Mouse (Mus musculus) common myeloid progenitor, adult 5-6 weeks (primary cell): ENCODE measurements at regions not wholly inside any gene's neighbourhood (a gene's known extent, or its start where the extent isn't known, plus 50 kb on each side); places are given as distances from the start of the nearest gene placed in this dataset.

ENCODE experiments used
- ATAC-seq: replicated peaks from 2 replicates; pipeline ENCODE4 v1.8.0; 2016; ENCODE audit warnings: low read depth, mild to moderate bottlenecking, moderate TSS enrichment, inconsistent platforms; ENCODE audit not compliant: poor library complexity, severe bottlenecking

GRCm38 (mm10) chr10:31076948-31077347 is 234.3 kb upstream of the Hey2 start:
- ATAC-seq: no peak

GRCm38 (mm10) chr10:31076415-31076814 is 233.8 kb upstream of the Hey2 start:
- ATAC-seq: no peak

GRCm38 (mm10) chr10:31074004-31074645 is 231.5 kb upstream of the Hey2 start:
- ATAC-seq: no peak

GRCm38 (mm10) chr10:31068668-31069223 is 226.1 kb upstream of the Hey2 start:
- no peak for ATAC-seq

GRCm38 (mm10) chr10:31062732-31063131 is 220.1 kb upstream of the Hey2 start:
- peak; percentile 18; the same call in 1 of the 2 replicates for ATAC-seq

- ATAC-seq: no peak
Measured at GRCm38 (mm10) chr10:31053260-31053659, 210.7 kb upstream of the Hey2 start.

- no peak for ATAC-seq
Measured at GRCm38 (mm10) chr10:31051222-31051621, 208.6 kb upstream of the Hey2 start.

GRCm38 (mm10) chr10:31049352-31049751 is 206.8 kb upstream of the Hey2 start:
- no peak for ATAC-seq

- no peak for ATAC-seq
Measured at GRCm38 (mm10) chr10:31035611-31036010, 193.0 kb upstream of the Hey2 start.

GRCm38 (mm10) chr10:31034782-31035181 is 192.2 kb upstream of the Hey2 start:
- no peak for ATAC-seq

GRCm38 (mm10) chr10:31030676-31031075 is 188.1 kb upstream of the Hey2 start:
- ATAC-seq: no peak

- ATAC-seq: no peak
Measured at GRCm38 (mm10) chr10:31026440-31026839, 183.8 kb upstream of the Hey2 start.

GRCm38 (mm10) chr10:31012669-31013358 is 170.2 kb upstream of the Hey2 start:
- peak; percentile 90 for ATAC-seq

- ATAC-seq: no peak
Measured at GRCm38 (mm10) chr10:31009955-31010254, 167.3 kb upstream of the Hey2 start.

GRCm38 (mm10) chr10:31009128-31009954 is 166.7 kb upstream of the Hey2 start:
- ATAC-seq: no peak

- no peak for ATAC-seq
Measured at GRCm38 (mm10) chr10:30998163-30998944, 155.8 kb upstream of the Hey2 start.

- no peak for ATAC-seq
Measured at GRCm38 (mm10) chr10:30992167-30992566, 149.6 kb upstream of the Hey2 start.

- ATAC-seq: no peak
Measured at GRCm38 (mm10) chr10:30980279-30980968, 137.8 kb upstream of the Hey2 start.

GRCm38 (mm10) chr10:30979766-30980165 is 137.2 kb upstream of the Hey2 start:
- no peak for ATAC-seq

GRCm38 (mm10) chr10:30966176-30966575 is 123.6 kb upstream of the Hey2 start:
- no peak for ATAC-seq
